Mouse (Mus musculus) hindbrain, embryonic 16.5 days (tissue): Measurements from ENCODE around the gene Mecr. TPM values are rescaled to one million over a fixed set of nuclear protein-coding genes. Genes with fewer than 3 reads are reported as not detected.
"Not testable (repeated sequence)": the region's sequence is repeated elsewhere in the genome, so short reads cannot be mapped to it uniquely, and the experiment has no call there.

ENCODE experiments used
- ATAC-seq: fragments of 200-750 bp; cut with Nextera tagmentation; 2 replicates; pipeline ENCODE4 v1.8.0; 2017; ENCODE audit warnings: moderate TSS enrichment, moderate library complexity
- H3K27ac ChIP-seq: fragments of 300-500 bp; sonication (generic); 2 replicates; pipeline ENCODE4 v1.5.1; 2014; ENCODE audit warnings: low read depth, mild to moderate bottlenecking, control low read depth, low read length, moderate library complexity
- H3K27me3 ChIP-seq: fragments of 300-500 bp; sonication (generic); replicated peaks from 2 replicates; pipeline ENCODE4 v1.6.1; 2014; ENCODE audit warnings: low read length; ENCODE audit not compliant: control insufficient read depth, insufficient read depth
- H3K36me3 ChIP-seq: fragments of 300-500 bp; sonication (generic); 2 replicates; pipeline ENCODE4 v1.6.1; 2014; ENCODE audit warnings: mild to moderate bottlenecking, low read length, moderate library complexity, mixed read lengths; ENCODE audit not compliant: control insufficient read depth, insufficient read depth
- H3K4me1 ChIP-seq: fragments of 300-500 bp; sonication (generic); 2 replicates; pipeline ENCODE4 v1.6.1; 2014; ENCODE audit warnings: low read depth, low read length; ENCODE audit not compliant: control insufficient read depth, insufficient read depth
- H3K4me2 ChIP-seq: fragments of 300-500 bp; sonication (generic); 2 replicates; pipeline ENCODE4 v1.6.1; 2014; ENCODE audit warnings: mild to moderate bottlenecking, low read length, control low read depth, moderate library complexity
- H3K4me3 ChIP-seq: fragments of 300-500 bp; sonication (generic); 2 replicates; pipeline ENCODE4 v1.5.1; 2014; ENCODE audit warnings: mild to moderate bottlenecking, low read length, control low read depth, moderate library complexity
- H3K9ac ChIP-seq: fragments of 300-500 bp; sonication (generic); 2 replicates; pipeline ENCODE4 v1.6.1; 2014; ENCODE audit warnings: low read depth, mild to moderate bottlenecking, control low read depth, low read length, moderate library complexity
- H3K9me3 ChIP-seq: fragments of 300-500 bp; sonication (generic); 2 replicates; pipeline ENCODE4 v1.6.1; 2014; ENCODE audit warnings: mild to moderate bottlenecking, low read length, moderate library complexity; ENCODE audit not compliant: control insufficient read depth
- WGBS: fragments of 180-500 bp; shearing (Covaris S2); extraction: QIAGEN DNeasy Blood & Tissue Kit; methylation state at CpG from one replicate; pipeline ENCODE4 v1.1.7; 2014; 5-methylcytosine and 5-hydroxymethylcytosine counted together
- polyA plus RNA-seq: library from polyadenylated mRNA; unstranded; fragments of >200 nt; fragmentation: Nextera tagmentation; extraction: Ambion mirVana; gene quantifications from 2 replicates; pipeline ENCODE4 v1.2.1, GENCODE M21; 2015

Gene Mecr
- 36.3 and 41.1 TPM in 2 replicates for polyA plus RNA-seq

DNA sequence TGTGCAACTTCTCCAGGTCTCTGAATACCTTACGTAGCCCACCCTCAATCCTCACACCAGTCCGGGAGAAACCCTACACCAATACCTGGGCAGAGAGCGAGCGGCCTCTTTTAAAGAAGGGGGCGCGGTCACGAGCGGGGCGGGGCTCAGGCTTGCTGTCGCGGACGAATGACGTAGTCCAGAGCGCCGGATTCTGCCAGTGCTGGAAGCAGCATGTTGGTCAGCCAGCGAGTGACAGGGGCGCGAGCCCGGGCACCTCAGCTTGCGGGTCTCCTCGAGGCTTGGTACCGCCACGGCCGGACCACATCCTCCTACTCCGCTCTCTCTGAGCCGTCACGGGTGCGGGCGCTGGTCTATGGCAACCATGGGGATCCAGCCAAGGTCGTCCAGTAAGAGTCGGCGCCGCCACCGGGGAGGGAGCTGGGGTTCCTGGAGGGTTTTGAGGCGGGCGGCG lies at the start of gene Mecr:
Mecr (plus strand) TSS at position 181 of the 454 bp plus-strand sequence.
- peaks cover 11% of the 10 kb centered on the region for H3K4me1 ChIP-seq
- no peaks in the 10 kb centered on the region; the same call in none of the 2 replicates for H3K27me3 ChIP-seq
- H3K36me3 ChIP-seq: no peaks in the 10 kb centered on the region
- peak within 1 kb of the TSS; percentile 85 for H3K9ac ChIP-seq
- peak; percentile 87 for ATAC-seq
- peak within 1 kb of the TSS; percentile 68 for H3K4me2 ChIP-seq
- peak within 1 kb of the TSS; percentile 55; the same call in 1 of the 2 replicates for H3K27ac ChIP-seq
- WGBS: 1% methylated on average over 37 of the region's 37 CpGs
- H3K4me3 ChIP-seq: peak within 1 kb of the TSS; percentile 81
- no peaks in the 10 kb centered on the region for H3K9me3 ChIP-seq

DNA sequence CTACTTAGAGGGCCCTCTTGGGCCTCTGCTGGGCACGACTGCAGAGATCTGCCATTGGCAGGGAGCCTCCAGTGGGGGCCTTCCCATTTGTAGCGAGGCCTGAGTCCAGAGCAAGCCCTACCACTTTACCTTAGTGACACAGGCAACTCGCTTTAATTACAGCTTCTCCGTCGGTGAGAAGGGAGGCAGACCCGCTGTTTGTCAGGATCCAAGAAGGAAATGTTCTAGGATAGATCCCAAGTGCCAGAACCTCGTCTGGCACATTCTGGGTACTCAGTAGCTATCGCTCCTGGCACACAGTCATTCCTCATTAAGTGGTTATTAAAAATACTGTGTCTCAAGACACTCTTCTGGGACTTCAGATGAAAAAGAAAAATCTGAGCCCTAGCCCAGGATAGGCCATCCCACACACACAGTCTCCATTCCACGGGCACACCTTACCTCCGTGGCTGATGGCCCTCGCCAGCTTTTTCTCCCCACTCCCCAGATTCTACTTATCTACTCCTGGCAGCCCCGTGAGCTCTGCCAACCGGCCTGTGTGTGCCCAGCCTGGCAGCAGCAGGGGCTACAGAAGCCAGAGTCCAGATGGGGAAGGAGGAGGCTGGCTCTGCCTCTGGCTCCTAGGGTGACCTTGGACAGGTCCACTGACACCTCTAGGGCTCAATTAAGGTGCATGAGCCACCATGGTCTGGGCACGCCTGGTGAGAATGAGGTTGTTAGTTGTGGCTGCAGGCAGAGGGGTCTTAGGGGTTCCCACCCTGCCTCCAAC lies 46.8 kb upstream of the Mecr start:
- H3K36me3 ChIP-seq: no peaks in the 10 kb centered on the region
- 58% methylated on average over 14 of the region's 14 CpGs for WGBS
- ATAC-seq: no peak
- H3K4me3 ChIP-seq: no peak overlapping the region
- H3K4me1 ChIP-seq: no peaks in the 10 kb centered on the region; the same call in 1 of the 2 replicates
- no peak overlapping the region for H3K9ac ChIP-seq
- H3K27me3 ChIP-seq: no peaks in the 10 kb centered on the region; the same call in 1 of the 2 replicates
- no peak overlapping the region for H3K4me2 ChIP-seq
- no peaks in the 10 kb centered on the region for H3K9me3 ChIP-seq
- peak overlapping the region; percentile 31 for H3K27ac ChIP-seq

DNA sequence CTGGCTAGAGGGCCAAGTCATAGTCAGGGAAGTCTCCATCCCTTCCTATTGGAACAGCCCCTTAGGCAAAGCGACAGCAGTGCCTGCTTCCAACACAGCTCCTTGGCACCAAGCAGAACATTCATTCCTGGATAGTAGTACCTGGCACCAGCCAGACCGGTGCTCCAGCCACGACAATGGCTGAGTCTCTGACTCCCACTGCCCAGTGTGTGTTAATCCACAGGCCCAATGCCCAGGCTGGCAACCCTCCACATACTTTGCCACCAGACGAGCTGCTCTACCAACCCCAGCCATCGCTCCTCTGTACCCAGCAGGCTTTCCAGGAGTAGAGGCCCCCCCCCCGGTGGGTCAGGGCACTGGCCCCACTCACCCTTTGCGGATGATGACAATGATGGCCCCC lies 45.8 kb upstream of the Mecr start:
- no peaks in the 10 kb centered on the region for H3K36me3 ChIP-seq
- H3K27me3 ChIP-seq: no peaks in the 10 kb centered on the region; the same call in 1 of the 2 replicates
- H3K27ac ChIP-seq: no peak overlapping the region
- peak; percentile 66 for ATAC-seq
- WGBS: 51% methylated on average over 7 of the region's 7 CpGs
- H3K4me3 ChIP-seq: no peak overlapping the region
- no peak overlapping the region for H3K9ac ChIP-seq
- no peaks in the 10 kb centered on the region; the same call in 1 of the 2 replicates for H3K4me1 ChIP-seq
- no peak overlapping the region for H3K4me2 ChIP-seq
- no peaks in the 10 kb centered on the region for H3K9me3 ChIP-seq

DNA sequence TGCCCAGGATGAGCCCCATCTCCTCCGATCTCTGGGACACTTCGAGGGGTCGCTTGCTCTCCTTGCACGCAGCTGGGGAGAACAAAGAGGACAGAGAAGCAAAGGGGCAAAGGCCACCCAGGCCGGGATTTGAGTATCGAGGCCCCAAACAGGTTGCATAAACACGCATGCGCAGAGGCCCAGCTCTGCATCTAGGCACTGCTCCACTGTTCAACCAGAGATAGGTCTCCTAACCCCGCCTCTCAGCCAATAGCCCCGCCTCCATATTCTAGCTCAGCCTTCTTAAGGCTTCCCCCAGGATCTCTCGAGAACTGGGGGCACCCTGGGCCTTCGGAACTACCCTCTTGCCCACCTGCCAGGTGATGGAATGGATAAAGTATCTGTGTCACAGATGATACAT lies 45.4 kb upstream of the Mecr start:
- no peaks in the 10 kb centered on the region; the same call in 1 of the 2 replicates for H3K27me3 ChIP-seq
- H3K4me3 ChIP-seq: no peak overlapping the region
- no peak for ATAC-seq
- no peaks in the 10 kb centered on the region for H3K9me3 ChIP-seq
- H3K4me2 ChIP-seq: no peak overlapping the region
- no peaks in the 10 kb centered on the region; the same call in 1 of the 2 replicates for H3K4me1 ChIP-seq
- no peaks in the 10 kb centered on the region for H3K36me3 ChIP-seq
- H3K27ac ChIP-seq: no peak overlapping the region
- no peak overlapping the region for H3K9ac ChIP-seq
- WGBS: 50% methylated on average over 10 of the region's 12 CpGs

DNA sequence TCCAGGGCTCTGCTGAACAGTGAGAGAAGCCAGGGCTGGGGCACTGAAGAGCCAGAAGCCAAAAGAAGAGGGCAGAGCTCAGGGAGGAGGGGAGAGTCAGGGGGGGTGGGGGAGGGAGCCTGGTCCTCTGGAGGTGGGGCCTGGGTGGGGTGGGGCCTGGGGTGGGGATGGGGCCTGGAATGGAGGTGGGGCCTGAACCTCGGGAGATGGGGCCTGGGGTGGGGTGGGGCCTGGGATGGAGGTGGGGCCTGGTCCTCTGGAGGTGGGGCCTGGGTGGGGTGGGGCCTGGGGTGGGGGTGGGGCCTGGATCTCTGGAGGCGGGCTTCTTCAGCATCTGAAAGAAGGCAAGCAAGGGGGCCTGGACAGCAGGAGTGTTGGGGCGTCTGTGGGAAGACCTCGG lies 44.3 kb upstream of the Mecr start:
- no peak overlapping the region for H3K27ac ChIP-seq
- H3K4me3 ChIP-seq: no peak overlapping the region
- no peaks in the 10 kb centered on the region for H3K9me3 ChIP-seq
- no peaks in the 10 kb centered on the region; the same call in 1 of the 2 replicates for H3K27me3 ChIP-seq
- WGBS: 53% methylated on average over 3 of the region's 4 CpGs
- no peaks in the 10 kb centered on the region; the same call in 1 of the 2 replicates for H3K4me1 ChIP-seq
- no peak overlapping the region for H3K9ac ChIP-seq
- no peak for ATAC-seq
- H3K4me2 ChIP-seq: no peak overlapping the region
- H3K36me3 ChIP-seq: no peaks in the 10 kb centered on the region

DNA sequence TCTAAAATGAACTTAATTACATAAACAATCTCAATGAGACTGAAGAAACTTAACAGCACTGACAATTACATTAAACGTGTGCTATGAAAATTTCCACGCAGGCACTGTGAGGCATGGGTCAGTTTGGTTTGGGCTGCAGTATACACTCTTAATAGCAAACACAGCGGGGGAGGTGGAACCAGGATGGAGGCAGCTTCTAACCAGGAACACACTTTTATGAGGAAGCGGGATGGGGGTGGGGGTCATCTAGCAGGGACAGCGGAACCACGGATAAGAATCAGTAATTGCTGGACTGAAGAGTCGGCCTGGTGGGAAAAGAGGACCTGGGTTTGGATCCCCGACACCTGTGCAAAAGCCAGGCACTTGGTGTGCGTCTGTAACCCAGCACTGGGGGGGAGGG lies 39.4 kb upstream of the Mecr start:
- Histone ChIP-seq H3K36me3 (no peaks in the 10 kb centered on the region), H3K4me3 (no peak overlapping the region), H3K4me1 (no peaks in the 10 kb centered on the region), H3K27me3 (no peaks in the 10 kb centered on the region), H3K9me3 (no peaks in the 10 kb centered on the region), H3K9ac (no peak overlapping the region), H3K27ac (no peak overlapping the region), H3K4me2 (no peak overlapping the region)
- ATAC-seq: no peak
- WGBS: 76% methylated on average over 9 of the region's 9 CpGs

DNA sequence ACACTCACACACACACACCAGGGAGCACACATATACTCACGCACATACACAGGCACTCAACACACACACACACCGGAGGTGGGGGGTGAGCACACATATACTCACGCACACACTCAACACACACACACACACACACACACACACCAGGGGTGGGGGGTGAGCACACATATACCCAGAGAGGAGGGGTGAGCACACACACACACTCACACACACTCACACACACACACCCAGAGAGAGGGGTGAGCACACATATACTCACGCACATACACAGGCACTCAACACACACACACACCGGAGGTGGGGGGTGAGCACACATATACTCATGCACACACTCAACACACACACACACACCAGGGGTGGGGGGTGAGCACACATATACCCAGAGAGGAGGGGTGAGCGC lies 38.5 kb upstream of the Mecr start:
- not testable (repeated sequence) for H3K4me3 ChIP-seq, H3K27me3 ChIP-seq, H3K4me2 ChIP-seq, H3K9me3 ChIP-seq, H3K9ac ChIP-seq, H3K36me3 ChIP-seq, H3K4me1 ChIP-seq, H3K27ac ChIP-seq, ATAC-seq
- 98% methylated on average over 5 of the region's 6 CpGs for WGBS

DNA sequence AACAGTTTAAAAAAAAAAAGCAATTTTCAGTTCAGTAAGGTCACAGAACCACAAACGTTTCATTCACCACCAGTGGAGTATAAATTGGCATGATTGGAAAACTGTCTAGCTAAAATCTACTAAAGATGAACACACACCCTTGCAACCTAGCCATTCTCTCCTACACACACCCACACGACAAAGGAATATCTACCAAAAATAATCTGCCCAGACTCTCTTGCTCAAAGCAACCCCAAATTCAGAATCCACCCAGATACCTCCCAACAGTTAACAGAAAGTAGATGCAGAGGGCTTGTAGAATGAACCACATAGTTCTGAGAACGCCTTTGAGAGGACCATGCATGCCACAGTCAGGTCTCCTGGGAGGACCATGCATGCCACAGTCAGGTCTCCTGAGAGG lies 38.0 kb upstream of the Mecr start:
- no peaks in the 10 kb centered on the region for H3K27me3 ChIP-seq
- H3K4me1 ChIP-seq: no peaks in the 10 kb centered on the region
- ATAC-seq: no peak
- no peaks in the 10 kb centered on the region for H3K36me3 ChIP-seq
- WGBS: 82% methylated on average over 3 of the region's 3 CpGs
- no peak overlapping the region for H3K27ac ChIP-seq
- H3K9me3 ChIP-seq: no peaks in the 10 kb centered on the region
- no peak overlapping the region for H3K4me3 ChIP-seq
- H3K9ac ChIP-seq: no peak overlapping the region
- H3K4me2 ChIP-seq: no peak overlapping the region

DNA sequence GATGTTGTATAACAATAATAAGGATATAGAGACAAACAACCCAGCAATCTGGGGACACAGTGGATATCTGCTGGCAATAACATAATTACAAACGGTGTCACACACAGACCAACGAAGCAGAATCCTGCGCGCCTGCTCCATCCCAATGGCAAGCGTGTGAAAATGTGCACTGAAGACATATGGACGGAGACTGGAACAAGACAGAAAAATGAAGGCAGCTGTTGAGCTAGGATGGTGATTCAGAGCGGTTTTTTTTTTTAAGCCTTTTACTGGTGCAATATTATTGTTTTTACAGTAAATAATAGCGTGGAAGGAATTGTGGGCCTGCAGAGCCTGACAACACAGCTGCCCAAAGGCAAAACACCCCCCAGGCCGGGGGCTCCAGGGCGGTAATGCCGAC lies 30.8 kb upstream of the Mecr start:
- H3K9ac ChIP-seq: no peak overlapping the region
- no peaks in the 10 kb centered on the region for H3K9me3 ChIP-seq
- no peak overlapping the region for H3K4me2 ChIP-seq
- no peaks in the 10 kb centered on the region for H3K4me1 ChIP-seq
- H3K4me3 ChIP-seq: no peak overlapping the region
- no peaks in the 10 kb centered on the region for H3K27me3 ChIP-seq
- no peaks in the 10 kb centered on the region for H3K36me3 ChIP-seq
- H3K27ac ChIP-seq: no peak overlapping the region
- WGBS: 74% methylated on average over 11 of the region's 11 CpGs
- ATAC-seq: no peak
